Mouse (Mus musculus): ENCODE results near the gene Cdk15.

The Cdk15 gene

DNA sequence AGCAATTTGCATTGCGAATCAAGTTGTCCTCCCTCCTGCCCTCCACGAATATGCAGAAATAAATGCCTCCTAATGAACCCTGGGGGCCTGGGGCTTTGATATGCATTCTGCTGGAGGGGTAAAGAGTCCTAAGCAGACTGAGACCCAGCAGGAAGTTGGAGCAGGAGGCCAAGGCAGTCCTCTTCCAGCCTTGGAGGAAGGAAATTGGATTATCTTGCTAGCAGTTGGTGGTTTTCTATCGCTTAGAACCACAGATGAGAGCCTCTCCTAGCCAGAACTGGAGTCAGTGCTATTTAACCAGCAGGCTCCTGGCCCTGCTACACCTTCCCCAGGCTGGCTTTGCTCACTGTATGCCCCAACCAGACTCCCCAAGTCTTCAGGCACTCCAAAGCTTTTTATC, 119.9 kb downstream of the Cdk15 start:
- DNase-seq (ENCODE audit: low spot score): no peak

GRCm38 (mm10) chr1:59377312-59377711, 120.6 kb downstream of the Cdk15 start:
- no peak for DNase-seq (ENCODE audit: low spot score)

DNA sequence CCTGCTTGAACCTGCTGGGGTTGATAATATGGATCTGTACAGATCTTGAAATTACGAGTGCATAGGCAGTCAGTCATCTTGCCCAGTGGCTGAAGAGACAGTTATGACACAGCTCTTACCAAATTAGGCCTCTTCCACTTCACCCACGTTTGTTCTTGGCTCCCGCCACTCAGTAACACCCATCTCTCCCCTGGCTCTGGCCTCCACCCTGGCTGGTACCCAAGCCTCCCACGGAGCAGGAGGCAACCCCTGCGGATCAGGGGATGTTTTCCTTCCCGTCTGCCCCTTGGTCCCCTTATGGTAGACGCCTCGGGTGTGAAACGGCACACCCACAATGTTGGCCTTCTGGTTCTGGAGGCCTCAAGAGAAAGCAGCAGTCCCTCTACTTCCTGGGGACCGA, 124.2 kb downstream of the Cdk15 start:
- DNase-seq (ENCODE audit: low spot score): no peak

- DNase-seq (ENCODE audit: low spot score): no peak
Observed at GRCm38 (mm10) chr1:59381483-59381882, 124.8 kb downstream of the Cdk15 start.

- DNase-seq (ENCODE audit: low spot score): no peak
Observed at GRCm38 (mm10) chr1:59382516-59382915, 125.8 kb downstream of the Cdk15 start.

GRCm38 (mm10) chr1:59383049-59383610, 126.4 kb downstream of the Cdk15 start:
- DNase-seq (ENCODE audit: low spot score): no peak

DNA sequence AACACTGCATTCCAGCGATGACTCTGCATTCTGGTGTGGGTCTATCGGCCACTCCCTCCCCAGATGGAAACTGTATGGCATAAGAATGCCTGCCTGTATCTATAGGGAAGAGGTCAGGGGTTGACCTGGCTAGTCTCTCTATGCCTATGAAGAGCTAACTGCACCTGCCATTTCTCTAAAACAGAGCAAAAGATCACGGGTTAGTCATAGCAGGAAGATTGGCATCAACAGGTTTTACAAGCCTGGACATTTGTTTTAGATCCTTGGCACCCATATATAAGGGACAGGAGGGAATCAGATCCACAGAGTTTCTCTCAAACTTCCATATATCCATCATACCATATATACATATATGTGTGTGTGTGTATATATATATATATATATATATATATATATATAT, 127.7 kb downstream of the Cdk15 start:
- no peak for DNase-seq (ENCODE audit: low spot score)

DNA sequence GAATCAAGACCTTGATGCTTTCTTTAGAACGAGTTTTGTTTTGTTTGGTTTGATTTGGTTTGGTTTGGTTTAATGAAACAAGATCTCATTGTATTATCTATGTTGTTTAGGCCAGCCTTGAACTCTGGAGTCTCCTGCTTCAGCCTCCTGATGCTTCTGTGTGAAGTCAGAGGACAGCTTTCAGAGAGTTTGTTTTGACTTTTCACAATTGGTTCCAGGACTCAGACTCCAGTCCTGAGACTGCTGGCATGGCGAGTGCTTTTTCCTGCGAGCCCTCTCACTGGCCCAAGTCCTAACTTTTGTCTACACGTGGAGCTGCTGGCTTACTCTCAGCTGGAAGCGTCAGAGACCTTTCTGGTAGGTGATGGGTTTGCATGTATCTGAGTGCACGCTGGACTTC, 128.9 kb downstream of the Cdk15 start:
- no peak for DNase-seq (ENCODE audit: low spot score)

DNA sequence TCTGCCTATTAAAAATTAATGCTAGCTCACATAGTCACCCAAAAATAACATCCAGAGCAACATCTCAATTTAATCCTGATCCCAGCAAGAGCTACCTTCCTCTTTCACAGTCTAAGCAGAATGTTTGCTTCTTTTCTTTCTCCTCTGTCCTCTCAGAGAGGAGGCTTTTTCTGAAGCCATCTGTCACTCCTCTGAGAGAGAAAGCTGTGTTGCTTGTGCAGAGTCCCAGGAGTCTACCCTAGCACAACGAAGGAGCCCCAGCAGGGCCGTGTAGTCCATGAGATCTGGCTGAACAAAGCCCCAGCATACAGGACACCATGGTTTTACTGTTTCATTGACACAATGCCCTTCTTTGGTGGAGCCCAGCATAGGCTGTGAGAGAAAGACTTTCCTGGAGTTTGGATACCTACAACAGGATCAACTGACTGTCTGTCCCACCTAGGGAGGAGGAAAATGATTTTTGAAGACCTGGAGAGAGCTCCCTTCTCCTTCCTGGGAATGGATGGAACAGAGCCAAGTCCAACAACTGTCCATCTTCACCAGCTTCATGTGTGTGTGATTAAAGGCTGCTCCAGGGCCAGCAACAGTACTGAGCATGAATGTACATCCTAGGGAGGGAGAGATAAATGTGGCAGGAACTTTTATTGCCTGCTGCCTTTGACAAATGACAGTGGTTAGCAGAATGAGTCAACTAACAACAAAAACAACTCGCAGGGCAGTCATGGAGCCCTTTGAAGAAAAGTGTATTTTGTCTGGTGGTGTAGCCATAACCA, 131.0 kb downstream of the Cdk15 start:
- no peak for DNase-seq (ENCODE audit: low spot score)

- no peak for DNase-seq (ENCODE audit: low spot score)
Observed at GRCm38 (mm10) chr1:59389181-59389580, 132.5 kb downstream of the Cdk15 start.

DNA sequence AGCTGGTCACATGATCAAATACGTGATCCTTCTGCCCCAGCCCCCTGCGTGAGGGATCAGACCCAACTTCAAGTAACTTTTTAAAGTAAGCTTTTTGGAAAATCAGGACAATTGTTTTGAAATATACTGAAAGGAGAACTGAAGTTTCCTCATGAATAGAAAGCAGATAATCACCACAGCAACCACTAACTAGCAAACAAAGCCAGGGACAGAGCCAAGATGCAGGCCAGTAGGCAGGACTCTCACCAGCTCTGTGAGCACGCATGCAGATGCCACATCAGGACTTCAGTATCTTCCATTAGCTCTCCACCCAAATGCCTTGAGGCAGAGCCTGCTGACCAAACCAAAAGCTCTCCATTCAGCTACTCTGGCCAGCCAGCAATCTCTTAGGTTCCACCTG, 135.0 kb downstream of the Cdk15 start:
- no peak for DNase-seq (ENCODE audit: low spot score)

DNA sequence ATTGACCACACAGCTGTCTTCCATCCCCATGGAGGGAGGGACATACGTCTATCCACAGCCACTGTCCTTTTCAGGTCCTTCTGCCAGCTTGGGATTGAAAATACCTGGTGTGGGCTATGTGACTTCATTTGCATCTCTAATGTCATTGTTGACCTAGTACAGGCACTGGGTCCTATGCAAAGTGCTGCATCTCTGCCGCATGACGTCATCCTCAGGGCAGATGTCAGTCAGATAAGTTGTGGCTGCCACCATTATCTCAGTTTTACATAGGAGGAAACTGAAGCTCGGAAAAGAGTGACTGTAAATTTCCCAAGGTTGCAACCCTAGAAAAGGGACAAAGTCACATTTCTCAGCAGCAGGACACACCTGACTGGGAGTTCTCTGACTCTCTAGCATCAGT, 137.4 kb downstream of the Cdk15 start:
- DNase-seq (ENCODE audit: low spot score): no peak

- DNase-seq (ENCODE audit: low spot score): no peak
Observed at GRCm38 (mm10) chr1:59394616-59395015, 137.9 kb downstream of the Cdk15 start.

DNA sequence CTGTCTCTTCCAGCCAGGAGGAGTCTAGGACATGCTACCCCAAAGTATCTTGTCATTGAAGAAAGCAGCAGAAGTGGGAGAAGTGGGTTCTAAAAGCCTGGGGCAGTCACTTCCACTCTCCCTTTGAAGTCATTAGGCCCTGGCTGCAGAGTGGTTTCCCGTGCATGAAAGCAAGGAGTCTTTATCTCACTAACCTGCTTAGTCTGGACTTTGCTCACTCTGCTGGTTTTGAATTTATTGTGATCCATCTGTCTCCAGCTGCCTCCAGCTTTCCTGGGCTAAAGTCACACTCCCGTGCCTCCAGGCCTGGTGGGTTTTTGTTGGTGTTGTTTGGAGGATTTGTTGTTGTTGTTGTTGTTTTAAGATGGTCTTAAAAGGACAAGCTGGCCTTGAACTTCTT, 139.3 kb downstream of the Cdk15 start:
- no peak for DNase-seq (ENCODE audit: low spot score)

GRCm38 (mm10) chr1:59399554-59400325, 143.0 kb downstream of the Cdk15 start:
- DNase-seq (ENCODE audit: low spot score): no peak

- DNase-seq (ENCODE audit: low spot score): no peak
Observed at GRCm38 (mm10) chr1:59401253-59401652, 144.5 kb downstream of the Cdk15 start.
